Comparison of ENCODE assay signal across 14 mouse cellular contexts in the genomic region with DNA sequence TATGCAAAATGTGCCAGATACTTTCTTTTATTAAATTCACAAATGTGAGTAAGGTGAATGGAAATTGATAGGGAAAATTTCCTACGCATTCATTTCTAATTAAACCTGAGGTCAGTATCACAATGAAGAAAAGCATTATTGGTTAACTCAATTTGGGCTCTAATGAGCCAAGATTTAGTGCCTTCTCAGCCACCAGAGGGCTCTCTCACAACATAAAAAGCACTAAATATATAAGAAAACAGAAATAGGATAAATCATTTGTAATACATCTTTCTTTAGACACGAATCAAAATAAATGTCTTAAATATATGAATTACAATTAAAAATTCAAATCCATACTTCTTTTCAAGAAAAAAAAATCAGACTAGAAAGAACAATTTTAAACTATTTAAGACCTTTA.
DNase-seq lines count a peak whose midpoint lies in the region; ATAC-seq and TF ChIP-seq lines count a peak whose summit lies in the region.
"Had no signal": no experiment of that assay in that cellular context is flagged by ENCODE, and none has a peak within 500 bp of the region (broad histone marks: within the 10 kb centered on the region; RNA-seq: fewer than 3 reads in every experiment).

No protein-coding gene starts in this region.

- H3K4me2 ChIP-seq in kidney, postnatal 0 days (ENCODE audit: low read length) = no peak overlapping the region
- no peak overlapping the region for H3K4me2 ChIP-seq in kidney, embryonic 15.5 days
- H3K4me2 ChIP-seq: forebrain, embryonic 12.5 days; heart, embryonic 15.5 days had no signal

- H3K9ac ChIP-seq in kidney, postnatal 0 days (ENCODE audit: low read depth, low read length) = no peak overlapping the region
- no peak overlapping the region for H3K9ac ChIP-seq in kidney, embryonic 15.5 days
- H3K9ac ChIP-seq: forebrain, embryonic 12.5 days; heart, embryonic 15.5 days had no signal

- WGBS in kidney, postnatal 0 days = 41% methylated on average over 2 of the region's 2 CpGs
- WGBS in kidney, embryonic 15.5 days = 43% methylated on average over 2 of the region's 2 CpGs

- H3K36me3 ChIP-seq in kidney, postnatal 0 days (ENCODE audit: insufficient read depth, low read length) = no peaks in the 10 kb centered on the region
- H3K36me3 ChIP-seq in kidney, embryonic 15.5 days = no peaks in the 10 kb centered on the region
- H3K36me3 ChIP-seq: forebrain, embryonic 12.5 days; heart, embryonic 15.5 days had no signal

- no peaks in the 10 kb centered on the region for H3K4me1 ChIP-seq in kidney, postnatal 0 days (replicated peaks; ENCODE audit: insufficient read depth, low read length)
- H3K4me1 ChIP-seq in kidney, embryonic 15.5 days = no peaks in the 10 kb centered on the region
- H3K4me1 ChIP-seq: forebrain, embryonic 12.5 days; heart, embryonic 15.5 days; megakaryocyte, embryonic 14.5 days had no signal

- no peaks in the 10 kb centered on the region for H3K9me3 ChIP-seq in kidney, postnatal 0 days (replicated peaks; ENCODE audit: low read length)
- H3K9me3 ChIP-seq in kidney, embryonic 15.5 days (replicated peaks) = no peaks in the 10 kb centered on the region
- H3K9me3 ChIP-seq: forebrain, embryonic 12.5 days; heart, embryonic 15.5 days; megakaryocyte, embryonic 14.5 days had no signal

- H3K27ac ChIP-seq in kidney, postnatal 0 days = no peak overlapping the region
- no peak overlapping the region for H3K27ac ChIP-seq in kidney, embryonic 15.5 days
- H3K27ac ChIP-seq: forebrain, embryonic 12.5 days; heart, embryonic 15.5 days had no signal

- peak; percentile 57 for TF ChIP-seq CTCF in kidney, postnatal 0 days (IDR thresholded peaks at IDR 0.05; ENCODE audit: low read depth)

- no peak overlapping the region for H3K4me3 ChIP-seq in kidney, postnatal 0 days (replicated peaks; ENCODE audit: low read depth, low read length)
- H3K4me3 ChIP-seq in kidney, embryonic 15.5 days (replicated peaks) = no peak overlapping the region
- H3K4me3 ChIP-seq: forebrain, embryonic 12.5 days; heart, embryonic 15.5 days; megakaryocyte, embryonic 14.5 days had no signal

- peak; percentile 22 to 38 for DNase-seq in cerebellum, postnatal 14 days
- peak; percentile 28 for DNase-seq in kidney, postnatal 0 days (ENCODE audit: low spot score)
- DNase-seq in 416B (ENCODE audit: low read depth) = peak; percentile 30
- DNase-seq in adipocyte (ENCODE audit: low spot score) = peak; percentile 23
- no peak for DNase-seq in adrenal gland, postnatal 36 days
- DNase-seq in gastrocnemius, adult 8-10 months (ENCODE audit: low spot score in 2 of 2) = no peak
- DNase-seq: gastrocnemius, postnatal 36 days; kidney, adult 11 months; thymus, adult 18-20 months had no signal

- H3K27me3 ChIP-seq in kidney, postnatal 0 days (ENCODE audit: insufficient read depth, low read length) = no peaks in the 10 kb centered on the region
- H3K27me3 ChIP-seq in kidney, embryonic 15.5 days = no peaks in the 10 kb centered on the region
- H3K27me3 ChIP-seq: forebrain, embryonic 12.5 days; heart, embryonic 15.5 days had no signal

- no peak for ATAC-seq in cerebellum, adult (ENCODE audit: insufficient number of reproducible peaks, low FRiP score, low TSS enrichment)
- ATAC-seq in kidney, postnatal 0 days (replicated peaks; ENCODE audit: low FRiP score, low read depth) = no peak
- no peak for ATAC-seq in kidney, embryonic 15.5 days (replicated peaks; ENCODE audit: low FRiP score)

Comparison
In these comparisons a context has a peak if more than half of its experiments do, and no peak if none do; other contexts are left out.
1. DNase-seq: peak in cerebellum, postnatal 14 days (2 of 2), kidney, postnatal 0 days (single experiment), 416B (single experiment) and adipocyte (single experiment); none in adrenal gland, postnatal 36 days (0 of 2) and gastrocnemius, adult 8-10 months (0 of 2).